Mouse (Mus musculus): ENCODE data around the gene Zfp758.
"Not testable (repeated sequence)": the region's sequence is repeated elsewhere in the genome, so short reads cannot be mapped to it uniquely, and the experiment has no call there.

DNA sequence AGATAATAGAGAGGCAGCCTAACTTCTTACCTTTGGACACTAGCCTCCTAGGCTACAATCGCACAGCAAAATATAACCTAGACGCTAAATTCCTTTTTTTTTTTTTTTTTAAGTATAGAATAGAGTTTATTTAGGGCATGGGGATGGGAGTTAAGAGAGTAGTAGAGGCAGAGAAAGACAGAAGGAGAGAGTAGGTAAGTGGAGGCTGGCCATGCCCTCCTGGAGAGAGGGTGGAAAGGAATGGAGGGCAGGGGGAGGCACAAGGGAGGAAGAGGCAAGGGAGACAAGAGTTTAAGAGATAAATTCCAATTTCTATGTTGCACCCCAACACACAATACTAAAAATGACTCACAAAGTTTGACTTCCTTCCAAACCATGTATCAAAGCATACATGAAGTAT, 46.0 kb upstream of the Zfp758 start:
- TF ChIP-seq CTCF (IDR thresholded peaks at IDR 0.05; ENCODE audit: control insufficient read depth, insufficient read depth, insufficient read length); MYOG (IDR thresholded peaks at IDR 0.05; ENCODE audit: control insufficient read depth, extremely low read depth, insufficient read length); MAX (IDR thresholded peaks at IDR 0.05); USF1 (IDR thresholded peaks at IDR 0.05; ENCODE audit: low read depth): not testable (repeated sequence)
